Mouse (Mus musculus): ENCODE results near the gene Armc7. TPM values are rescaled to one million over a fixed set of nuclear protein-coding genes. Genes with fewer than 3 reads are reported as not detected.
A peak's percentile ranks its signal among the peaks of the same experiment; 100 is the strongest.

Gene Armc7
- polyA plus RNA-seq, 1 experiment from 2014 or later = 6.6 TPM

- H3K9ac ChIP-seq = peak overlapping the region; percentile 36
- 25% methylated on average over 6 of the region's 6 CpGs for WGBS
- H3K4me2 ChIP-seq (replicated peaks) = peak overlapping the region; percentile 78
- peaks cover 56% of the 10 kb centered on the region for H3K4me1 ChIP-seq (replicated peaks)
- peak; percentile 49 for ATAC-seq
- peak overlapping the region; percentile 76 for H3K27ac ChIP-seq
- H3K4me3 ChIP-seq (replicated peaks) = peak overlapping the region; percentile 6
- no peaks in the 10 kb centered on the region for H3K27me3 ChIP-seq (replicated peaks)
- no peaks in the 10 kb centered on the region for H3K9me3 ChIP-seq
- H3K36me3 ChIP-seq = no peaks in the 10 kb centered on the region
Measured at GRCm38 (mm10) chr11:115509773-115510506, 34.5 kb downstream of the Armc7 start.

DNA sequence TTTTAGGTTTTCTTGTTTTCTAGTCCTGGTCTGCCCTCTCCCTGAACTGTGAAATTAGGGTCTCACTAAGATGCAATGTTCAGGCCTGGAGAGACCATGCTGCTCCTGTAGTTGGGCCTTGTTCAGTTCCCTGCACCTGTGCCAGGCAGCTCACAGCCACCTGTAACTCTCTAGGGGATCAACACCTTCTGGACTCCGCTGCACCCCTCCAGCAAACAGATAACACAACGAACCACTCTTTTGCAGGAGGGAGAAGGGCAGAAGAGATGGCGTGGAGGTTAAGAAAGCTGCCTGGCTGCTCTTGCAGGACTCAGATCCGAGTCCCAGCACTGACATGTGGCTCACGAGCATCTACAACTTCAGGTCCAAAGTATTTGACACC is 35.0 kb downstream of the Armc7 start:
- Histone ChIP-seq H3K36me3 (no peaks in the 10 kb centered on the region), H3K4me1 (replicated peaks) (peaks cover 56% of the 10 kb centered on the region), H3K27ac (peak overlapping the region; percentile 76), H3K9ac (peak overlapping the region; percentile 36), H3K9me3 (no peaks in the 10 kb centered on the region), H3K27me3 (replicated peaks) (no peaks in the 10 kb centered on the region), H3K4me3 (replicated peaks) (peak overlapping the region; percentile 6; the same call in 1 of the 2 replicates), H3K4me2 (replicated peaks) (peak overlapping the region; percentile 78)
- 40% methylated on average over 5 of the region's 5 CpGs for WGBS
- ATAC-seq = no peak

- Histone ChIP-seq H3K4me2 (replicated peaks) (peak overlapping the region; percentile 78), H3K9ac (peak overlapping the region; percentile 36; the same call in 1 of the 2 replicates), H3K27ac (no peak overlapping the region), H3K36me3 (no peaks in the 10 kb centered on the region), H3K9me3 (no peaks in the 10 kb centered on the region), H3K4me1 (replicated peaks) (peaks cover 53% of the 10 kb centered on the region), H3K27me3 (replicated peaks) (no peaks in the 10 kb centered on the region), H3K4me3 (replicated peaks) (peak overlapping the region; percentile 93; the same call in 1 of the 2 replicates)
- WGBS = 52% methylated on average over 2 of the region's 2 CpGs
- no peak for ATAC-seq
Measured at GRCm38 (mm10) chr11:115511121-115511520, 35.7 kb downstream of the Armc7 start.

DNA sequence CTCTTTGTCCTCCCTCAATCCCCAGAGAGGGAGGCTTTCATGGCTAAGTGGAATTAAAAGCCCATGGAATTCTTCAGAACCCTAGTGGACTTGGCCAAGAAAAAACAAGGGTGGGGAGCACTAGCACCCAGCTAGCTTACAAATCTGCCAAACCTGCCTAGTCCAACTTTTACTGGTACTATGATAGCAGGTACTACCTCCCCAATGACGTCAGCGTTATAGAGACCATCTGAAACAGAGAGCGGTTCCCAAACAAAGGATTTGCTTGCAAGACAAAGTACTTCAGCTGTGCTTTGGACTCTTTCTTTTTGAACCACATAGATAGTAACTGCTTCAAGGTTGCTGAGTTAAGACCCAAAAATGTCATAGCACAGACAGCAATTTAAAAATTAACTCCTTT is 36.5 kb downstream of the Armc7 start:
- WGBS = 36% methylated on average over 3 of the region's 3 CpGs
- Histone ChIP-seq H3K27me3 (replicated peaks) (no peaks in the 10 kb centered on the region), H3K9me3 (no peaks in the 10 kb centered on the region), H3K9ac (peak overlapping the region; percentile 98), H3K4me1 (replicated peaks) (peaks cover 48% of the 10 kb centered on the region), H3K27ac (peak overlapping the region; percentile 93; the same call in 1 of the 2 replicates), H3K4me2 (replicated peaks) (peak overlapping the region; percentile 78), H3K36me3 (no peaks in the 10 kb centered on the region), H3K4me3 (replicated peaks) (peak overlapping the region; percentile 93)
- ATAC-seq = no peak

- H3K4me2 ChIP-seq (replicated peaks) = peak overlapping the region; percentile 78
- peak overlapping the region; percentile 93 for H3K4me3 ChIP-seq (replicated peaks)
- H3K9ac ChIP-seq = peak overlapping the region; percentile 98
- H3K9me3 ChIP-seq = no peaks in the 10 kb centered on the region
- 18% methylated on average over 8 of the region's 8 CpGs for WGBS
- no peaks in the 10 kb centered on the region for H3K27me3 ChIP-seq (replicated peaks)
- peaks cover 43% of the 10 kb centered on the region for H3K4me1 ChIP-seq (replicated peaks)
- 0 out of 2 replicates have a peak, but pooled peaks have one; percentile 13 for ATAC-seq
- H3K36me3 ChIP-seq = no peaks in the 10 kb centered on the region
- H3K27ac ChIP-seq = peak overlapping the region; percentile 93
Measured at GRCm38 (mm10) chr11:115512407-115513183, 37.1 kb downstream of the Armc7 start.

DNA sequence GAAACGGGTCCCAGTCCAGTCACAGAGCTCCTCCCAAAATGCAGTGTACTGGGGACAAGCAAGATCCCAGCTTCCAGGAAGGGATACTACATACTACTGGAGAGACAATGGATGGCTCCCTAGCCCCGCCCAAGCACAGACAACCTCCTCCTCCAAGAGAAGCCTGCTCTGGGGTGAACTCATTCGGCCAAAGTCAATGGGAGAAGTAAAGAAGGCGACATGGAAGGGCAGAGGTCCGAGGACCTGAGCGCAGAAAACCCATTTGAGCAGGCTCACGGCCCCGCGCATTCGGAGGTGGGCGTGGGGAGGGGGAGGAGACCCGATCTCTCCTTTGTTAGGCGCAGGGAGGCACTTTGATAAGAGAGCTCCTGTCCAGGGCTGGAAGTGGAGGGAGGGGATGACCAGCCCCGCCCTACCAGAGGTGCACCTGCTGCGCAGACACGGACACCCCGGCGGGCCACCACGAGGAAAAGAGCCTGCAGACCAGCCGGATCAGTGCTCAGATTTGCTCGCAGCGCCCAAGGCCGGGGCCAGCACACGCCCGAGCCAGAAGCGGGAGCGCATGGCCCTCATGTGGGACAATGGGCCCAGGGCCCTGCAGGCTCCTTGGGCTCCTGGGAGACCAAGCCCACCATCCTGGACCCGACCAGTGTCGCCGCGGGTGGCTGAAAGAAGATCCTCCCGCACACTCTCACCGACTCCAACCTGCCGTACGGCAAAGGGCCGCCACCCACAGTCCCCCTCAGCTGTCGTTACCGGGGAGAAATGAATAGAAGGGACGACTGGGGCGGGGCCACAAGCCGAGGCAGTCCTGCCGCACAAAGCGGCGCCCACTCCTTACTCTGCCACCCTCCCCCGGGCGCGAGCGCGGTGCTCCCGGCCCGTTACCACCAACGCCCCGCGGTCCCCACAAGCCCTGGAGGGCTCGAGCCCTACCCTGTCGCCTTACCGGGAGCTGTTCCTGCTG is 38.1 kb downstream of the Armc7 start:
- Histone ChIP-seq H3K27ac (peak overlapping the region; percentile 93), H3K4me3 (replicated peaks) (peak overlapping the region; percentile 93), H3K9ac (peak overlapping the region; percentile 98), H3K4me1 (replicated peaks) (peaks cover 35% of the 10 kb centered on the region), H3K36me3 (no peaks in the 10 kb centered on the region), H3K4me2 (replicated peaks) (peak overlapping the region; percentile 78), H3K27me3 (replicated peaks) (no peaks in the 10 kb centered on the region), H3K9me3 (no peaks in the 10 kb centered on the region)
- peak; percentile 69 for ATAC-seq
- WGBS = under 1% methylated on average over 57 of the region's 57 CpGs

DNA sequence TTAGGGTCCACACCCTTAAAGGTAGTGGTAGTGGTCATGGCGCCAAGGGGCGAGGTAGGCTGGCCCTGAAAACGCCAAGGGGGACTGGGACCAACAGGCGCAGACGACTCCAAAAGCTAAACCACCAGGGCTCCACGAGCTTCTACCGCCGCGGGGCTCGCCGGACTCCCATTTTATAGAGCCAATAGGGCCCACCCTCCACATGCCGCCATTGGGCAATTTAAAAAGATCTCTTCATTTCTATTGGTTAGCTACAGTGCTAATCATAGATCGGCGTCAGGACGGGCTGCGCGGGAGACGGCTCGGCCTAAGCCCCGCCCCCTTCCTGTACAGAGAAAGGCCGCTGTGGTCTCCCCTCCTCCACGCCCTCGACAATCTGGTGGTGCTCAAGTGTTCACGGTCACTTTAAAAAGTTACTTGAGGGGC is 38.8 kb downstream of the Armc7 start, which contains the start of gene Jpt1:
Gene Jpt1 (minus strand): TSS at position 150 of the 426 bp plus-strand sequence.
- no peaks in the 10 kb centered on the region for H3K9me3 ChIP-seq
- under 1% methylated on average over 24 of the region's 24 CpGs for WGBS
- H3K36me3 ChIP-seq = no peaks in the 10 kb centered on the region
- ATAC-seq = peak; percentile 95
- H3K4me2 ChIP-seq (replicated peaks) = peak within 1 kb of the TSS; percentile 78
- peak within 1 kb of the TSS; percentile 93 for H3K27ac ChIP-seq
- peak within 1 kb of the TSS; percentile 93 for H3K4me3 ChIP-seq (replicated peaks)
- H3K4me1 ChIP-seq (replicated peaks) = peaks cover 30% of the 10 kb centered on the region
- peak within 1 kb of the TSS; percentile 98 for H3K9ac ChIP-seq
- H3K27me3 ChIP-seq (replicated peaks) = no peaks in the 10 kb centered on the region

DNA sequence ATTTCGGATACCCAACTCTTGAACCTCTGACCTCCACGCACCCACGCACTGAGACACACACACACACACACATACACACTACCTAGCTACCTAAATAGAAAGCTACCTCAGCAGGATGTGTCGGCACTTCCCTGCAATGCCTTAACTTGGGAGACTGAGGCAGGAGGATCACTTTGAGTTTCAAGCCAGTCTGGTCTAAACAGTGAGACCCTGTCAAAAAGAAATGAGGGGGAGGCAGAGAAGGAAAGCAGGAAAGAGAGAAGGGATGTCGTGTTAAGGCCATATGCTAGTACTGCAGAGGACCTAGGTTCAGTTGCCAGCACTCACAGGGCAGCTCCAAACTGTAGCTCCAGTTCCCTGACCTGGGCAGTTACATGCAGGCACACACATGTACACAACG is 39.6 kb downstream of the Armc7 start:
- H3K27ac ChIP-seq = no peak overlapping the region
- peaks cover 26% of the 10 kb centered on the region for H3K4me1 ChIP-seq (replicated peaks)
- no peak overlapping the region for H3K9ac ChIP-seq
- H3K27me3 ChIP-seq (replicated peaks) = no peaks in the 10 kb centered on the region
- 68% methylated on average over 6 of the region's 6 CpGs for WGBS
- no peak overlapping the region for H3K4me3 ChIP-seq (replicated peaks)
- H3K4me2 ChIP-seq (replicated peaks) = no peak overlapping the region
- no peaks in the 10 kb centered on the region for H3K9me3 ChIP-seq
- ATAC-seq = no peak
- no peaks in the 10 kb centered on the region for H3K36me3 ChIP-seq

GRCm38 (mm10) chr11:115516942-115517341 is 41.5 kb downstream of the Armc7 start:
- no peak overlapping the region for H3K4me2 ChIP-seq (replicated peaks)
- no peak overlapping the region for H3K27ac ChIP-seq
- no peak overlapping the region for H3K4me3 ChIP-seq (replicated peaks)
- no peaks in the 10 kb centered on the region for H3K9me3 ChIP-seq
- no peaks in the 10 kb centered on the region for H3K27me3 ChIP-seq (replicated peaks)
- H3K9ac ChIP-seq = no peak overlapping the region
- 73% methylated on average over 5 of the region's 5 CpGs for WGBS
- H3K4me1 ChIP-seq (replicated peaks) = peaks cover 11% of the 10 kb centered on the region
- ATAC-seq = no peak
- H3K36me3 ChIP-seq = no peaks in the 10 kb centered on the region

DNA sequence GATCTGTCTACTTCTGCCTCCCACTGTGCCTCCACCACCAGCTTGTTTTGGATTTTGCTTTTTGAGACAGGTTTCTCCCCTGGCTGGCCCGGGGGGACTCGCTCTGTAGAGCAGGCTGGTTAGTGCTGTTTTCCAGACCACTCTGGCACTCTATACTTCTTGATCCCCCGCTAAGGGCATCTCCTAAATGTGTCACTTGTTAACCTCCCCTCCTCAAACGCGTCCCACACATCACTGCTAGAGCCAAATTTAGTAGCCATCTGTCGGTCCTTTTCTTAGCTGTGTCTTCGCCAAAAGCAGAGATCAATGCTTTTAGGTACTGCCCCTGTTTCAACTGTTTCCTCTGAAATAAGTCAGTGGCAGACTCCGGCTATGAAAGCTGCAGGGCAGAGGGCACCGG is 43.2 kb downstream of the Armc7 start:
- H3K9ac ChIP-seq = no peak overlapping the region
- H3K27ac ChIP-seq = no peak overlapping the region
- no peaks in the 10 kb centered on the region for H3K9me3 ChIP-seq
- H3K36me3 ChIP-seq = 0 out of 2 replicates have a peak, but pooled peaks cover 5% of the 10 kb centered on the region
- no peaks in the 10 kb centered on the region for H3K4me1 ChIP-seq (replicated peaks)
- no peaks in the 10 kb centered on the region for H3K27me3 ChIP-seq (replicated peaks)
- no peak for ATAC-seq
- no peak overlapping the region for H3K4me2 ChIP-seq (replicated peaks)
- 66% methylated on average over 9 of the region's 9 CpGs for WGBS
- no peak overlapping the region for H3K4me3 ChIP-seq (replicated peaks)

DNA sequence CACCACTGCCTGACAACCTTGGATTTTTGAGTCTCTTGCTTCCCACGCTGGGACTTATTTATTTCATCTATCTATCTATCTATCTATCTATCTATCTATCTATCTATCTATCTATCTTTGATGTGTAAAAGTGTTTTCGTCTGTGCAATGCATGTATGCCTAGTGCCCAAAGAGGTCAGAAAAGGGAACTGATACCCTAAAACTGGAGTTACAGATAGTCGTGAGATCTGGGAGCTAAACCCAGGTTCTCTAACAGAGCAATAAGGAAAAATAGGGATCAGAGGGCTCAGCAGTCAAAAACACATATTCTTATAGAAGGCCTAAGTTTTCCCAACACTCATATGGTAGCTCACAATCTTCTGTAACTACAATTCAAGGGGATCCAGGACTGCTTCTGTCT is 44.1 kb downstream of the Armc7 start:
- no peaks in the 10 kb centered on the region for H3K27me3 ChIP-seq (replicated peaks)

More for the DNA sequence above, 44.1 kb downstream of the Armc7 start:
- no peak overlapping the region for H3K4me2 ChIP-seq (replicated peaks)
- WGBS = 86% methylated on average over 3 of the region's 3 CpGs
- no peak for ATAC-seq
- no peaks in the 10 kb centered on the region for H3K9me3 ChIP-seq
- H3K4me1 ChIP-seq (replicated peaks) = no peaks in the 10 kb centered on the region
- no peak overlapping the region for H3K4me3 ChIP-seq (replicated peaks)
- 0 out of 2 replicates have a peak, but pooled peaks cover 7% of the 10 kb centered on the region for H3K36me3 ChIP-seq
- H3K9ac ChIP-seq = no peak overlapping the region
- no peak overlapping the region for H3K27ac ChIP-seq
